Mouse (Mus musculus) thymus, postnatal 10 days (tissue): ENCODE data around the gene Adgrg2.

Experiments used
- DNase-seq, 2 experiments: peaks; one replicate each; pipeline ENCODE4 v3.0.0; 2021; ENCODE audit warnings: low spot score in 2 of 2

Gene Adgrg2

DNA sequence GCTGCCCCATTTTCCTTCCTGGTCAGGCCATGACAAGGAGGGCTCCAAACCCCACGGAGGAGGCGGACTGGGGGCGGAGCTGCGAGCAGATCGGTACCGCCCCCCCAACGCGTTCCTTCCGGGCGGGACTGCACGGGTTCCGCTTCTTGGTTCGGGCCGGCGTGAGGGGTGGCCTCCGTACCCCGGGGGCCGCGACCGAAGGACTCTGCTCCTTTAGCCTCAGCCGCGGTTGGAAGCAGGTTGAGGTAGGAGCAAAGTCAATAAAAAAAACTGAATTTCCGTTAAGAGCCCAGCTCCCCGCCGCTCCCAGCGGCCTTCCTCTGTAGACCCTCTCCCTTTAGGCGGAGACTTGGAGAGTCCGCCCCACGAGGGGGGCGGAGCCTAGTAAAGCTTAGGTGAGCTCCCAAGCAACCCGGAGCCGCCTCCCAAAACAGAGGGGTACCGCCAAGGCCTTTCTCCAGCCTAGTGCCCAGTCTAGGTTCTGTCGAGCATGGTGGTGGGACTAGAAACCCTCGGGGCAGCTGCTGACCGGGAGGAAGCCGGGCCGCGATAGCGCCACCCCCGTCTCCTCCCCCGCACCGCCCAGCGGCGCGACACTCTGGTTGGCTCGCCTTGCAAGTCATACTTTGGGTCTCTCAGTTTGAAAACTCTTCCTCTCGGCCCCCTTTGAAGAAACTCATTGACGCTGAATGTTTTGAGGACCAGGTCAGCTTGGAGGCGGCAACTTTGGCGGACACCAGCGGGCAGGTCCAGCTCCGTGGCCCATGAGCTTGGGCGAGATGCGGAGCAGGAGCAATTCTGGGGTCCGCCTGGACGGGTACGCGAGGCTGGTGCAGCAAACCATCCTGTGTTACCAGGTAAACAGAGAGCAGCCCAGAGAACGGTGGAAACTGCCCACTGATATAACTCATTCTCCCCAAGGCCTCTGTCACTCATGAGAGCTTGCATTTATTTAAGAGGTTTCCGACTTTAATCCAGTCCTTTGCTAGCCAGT, 111.9 kb downstream of the Adgrg2 start, which contains the start of gene Phka2:
TSS of gene Phka2 (plus strand) at position 119 of the 994 bp plus-strand sequence.
- peak; percentile 74 to 76 for DNase-seq

DNA sequence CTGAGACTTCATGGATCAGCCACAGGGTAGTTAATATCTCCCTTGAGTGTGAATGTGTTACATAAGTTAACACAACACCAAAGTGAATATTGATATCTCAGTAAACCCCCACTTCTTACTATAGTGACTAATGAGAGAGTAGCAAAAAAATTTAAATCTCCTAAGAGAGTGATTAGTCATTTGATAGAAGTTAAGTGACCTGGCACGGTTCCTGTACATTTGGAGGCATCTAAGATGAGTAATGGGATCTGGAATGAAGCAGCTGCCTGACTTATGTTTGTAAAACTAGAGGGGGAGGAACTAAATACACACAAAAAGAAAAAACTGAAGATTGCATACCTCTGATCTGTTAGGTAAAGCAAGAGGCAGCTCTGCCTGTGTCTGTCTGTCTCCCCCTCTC, 118.6 kb downstream of the Adgrg2 start:
- DNase-seq, result no peak

DNA sequence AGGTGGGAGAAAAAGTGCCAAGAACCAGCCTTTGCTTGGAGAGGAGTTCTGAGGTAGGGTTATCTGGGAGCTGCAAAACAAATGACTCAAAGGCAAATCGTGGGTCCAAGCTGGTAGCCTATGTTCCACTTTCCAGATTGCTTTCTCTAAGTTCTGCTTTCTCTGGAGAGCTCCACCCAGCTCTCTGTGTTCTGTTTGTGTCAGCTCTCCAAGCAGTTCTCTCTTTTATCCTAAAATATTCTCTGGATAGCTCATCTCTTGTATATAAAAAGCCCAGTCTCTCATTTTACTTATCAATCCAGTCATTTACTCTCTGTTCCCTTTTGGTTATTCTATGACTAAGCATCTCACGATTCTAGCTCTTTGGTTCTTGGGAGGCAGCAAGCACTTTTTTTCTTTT, 119.7 kb downstream of the Adgrg2 start:
- DNase-seq, result no peak

DNA sequence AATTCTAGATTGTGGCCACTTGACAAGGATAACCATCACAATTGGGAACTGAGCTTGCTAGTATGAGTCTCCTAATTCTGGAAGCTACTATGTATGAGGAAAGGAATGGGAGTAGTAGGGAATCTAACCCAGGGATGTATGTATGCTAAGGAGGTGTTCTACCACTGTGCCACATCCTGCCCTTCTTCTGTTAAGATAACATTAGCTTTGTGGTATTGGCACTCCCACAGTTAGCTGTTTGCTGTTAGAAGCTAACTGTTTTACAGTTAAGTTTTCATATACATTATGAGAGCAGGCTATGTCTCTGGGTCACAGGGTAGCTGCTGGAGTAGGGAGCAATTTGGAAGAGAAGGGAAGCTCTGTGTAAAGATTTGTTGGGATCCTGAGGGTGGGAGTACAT, 125.5 kb downstream of the Adgrg2 start:
- no peak for DNase-seq

DNA sequence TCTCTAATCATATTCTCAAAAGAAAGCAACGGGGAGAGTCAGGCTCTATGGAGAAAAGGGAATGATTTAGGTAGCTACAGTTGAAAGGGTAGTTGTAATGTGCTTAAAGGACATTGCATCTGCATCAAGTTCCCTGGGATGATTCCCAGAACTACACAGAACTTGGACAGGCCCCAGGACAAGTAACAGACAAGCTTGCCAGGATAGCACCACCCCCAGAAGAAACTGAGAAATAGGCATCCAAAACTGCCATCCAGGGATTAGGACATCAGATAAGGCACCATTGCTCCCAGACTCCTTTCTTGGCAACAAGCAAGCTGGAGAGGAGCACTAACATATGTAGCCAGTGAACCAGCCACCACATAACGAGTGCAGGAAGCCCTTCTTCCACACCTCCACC, 152.3 kb downstream of the Adgrg2 start:
- DNase-seq, result no peak
